Mouse (Mus musculus) kidney, postnatal 0 days (tissue): Measurements from ENCODE around the gene Uts2b. TPM values are rescaled to one million over a fixed set of nuclear protein-coding genes. Genes with fewer than 3 reads are reported as not detected.

Experiments
- ATAC-seq: fragments of 200-750 bp; cut with Nextera tagmentation; replicated peaks from 2 replicates; pipeline ENCODE4 v1.8.0; 2017; ENCODE audit warnings: low read depth, moderate number of reproducible peaks, moderate TSS enrichment, moderate library complexity; ENCODE audit not compliant: low FRiP score
- DNase-seq: peaks from one replicate; pipeline ENCODE4 v3.0.0-alpha.2; 2016; ENCODE audit warnings: low spot score
- H3K27ac ChIP-seq: fragments of 300-500 bp; sonication (generic); 2 replicates; pipeline ENCODE4 v1.5.1; 2014; ENCODE audit warnings: mild to moderate bottlenecking
- H3K27me3 ChIP-seq: fragments of 300-500 bp; sonication (generic); 2 replicates; pipeline ENCODE4 v1.6.1; 2014; ENCODE audit warnings: low read length, mixed read lengths; ENCODE audit not compliant: insufficient read depth
- H3K36me3 ChIP-seq: fragments of 300-500 bp; sonication (generic); 2 replicates; pipeline ENCODE4 v1.6.1; 2014; ENCODE audit warnings: low read length, mixed read lengths; ENCODE audit not compliant: insufficient read depth
- H3K4me1 ChIP-seq: fragments of 300-500 bp; sonication (generic); replicated peaks from 2 replicates; pipeline ENCODE4 v1.6.1; 2014; ENCODE audit warnings: antibody characterized with exemption, low read length, mixed read lengths; ENCODE audit not compliant: insufficient read depth
- H3K4me2 ChIP-seq: fragments of 300-500 bp; sonication (generic); 2 replicates; pipeline ENCODE4 v1.6.1; 2014; ENCODE audit warnings: mild to moderate bottlenecking, low read length, moderate library complexity, mixed read lengths
- H3K4me3 ChIP-seq: fragments of 300-500 bp; sonication (generic); replicated peaks from 2 replicates; pipeline ENCODE4 v1.5.1; 2014; ENCODE audit warnings: low read depth, low read length
- H3K9ac ChIP-seq: fragments of 300-500 bp; sonication (generic); 2 replicates; pipeline ENCODE4 v1.6.1; 2014; ENCODE audit warnings: low read depth, low read length
- H3K9me3 ChIP-seq: fragments of 300-500 bp; sonication (generic); replicated peaks from 2 replicates; pipeline ENCODE4 v1.6.1; 2016; ENCODE audit warnings: low read length, inconsistent platforms, mixed read lengths
- CTCF ChIP-seq: IDR thresholded peaks from 2 replicates; pipeline ENCODE4 v1.5.1; 2016; ENCODE audit warnings: antibody characterized with exemption, low read depth, mild to moderate bottlenecking, moderate library complexity
- WGBS: fragments of 180-500 bp; shearing (Covaris S2); extraction: QIAGEN DNeasy Blood & Tissue Kit; methylation state at CpG from one replicate; pipeline ENCODE4 v1.1.7; 2014; 5-methylcytosine and 5-hydroxymethylcytosine counted together
- polyA plus RNA-seq: library from polyadenylated mRNA; unstranded; fragments of >200 nt; fragmentation: Nextera tagmentation; extraction: Ambion mirVana; gene quantifications from 2 replicates; pipeline ENCODE4 v1.2.1, GENCODE M21; 2015

The Uts2b gene
- polyA plus RNA-seq, 1 experiment from 2014 or later = not detected

- WGBS = 77% methylated on average over 4 of the region's 4 CpGs
- no peak for TF ChIP-seq CTCF
- no peak for DNase-seq
- H3K9ac ChIP-seq = no peak overlapping the region
- no peak overlapping the region for H3K27ac ChIP-seq
- no peaks in the 10 kb centered on the region for H3K36me3 ChIP-seq
- no peaks in the 10 kb centered on the region for H3K27me3 ChIP-seq
- H3K4me1 ChIP-seq = no peaks in the 10 kb centered on the region
- no peak overlapping the region for H3K4me3 ChIP-seq
- no peak overlapping the region for H3K4me2 ChIP-seq
- no peak for ATAC-seq
- H3K9me3 ChIP-seq = no peaks in the 10 kb centered on the region
Observed at GRCm38 (mm10) chr16:27382217-27382616, 12.2 kb upstream of the Uts2b start.

GRCm38 (mm10) chr16:27376556-27376955 lies 6.5 kb upstream of the Uts2b start:
- DNase-seq = no peak
- 0 out of 2 replicates have a peak, but pooled peaks cover 3% of the 10 kb centered on the region for H3K4me1 ChIP-seq
- TF ChIP-seq CTCF = no peak
- H3K9ac ChIP-seq = no peak overlapping the region
- H3K4me2 ChIP-seq = no peak overlapping the region
- H3K4me3 ChIP-seq = no peak overlapping the region
- no peak overlapping the region for H3K27ac ChIP-seq
- H3K27me3 ChIP-seq = no peaks in the 10 kb centered on the region
- H3K9me3 ChIP-seq = no peaks in the 10 kb centered on the region
- H3K36me3 ChIP-seq = no peaks in the 10 kb centered on the region
- ATAC-seq = no peak

GRCm38 (mm10) chr16:27375318-27375717 lies 5.3 kb upstream of the Uts2b start:
- no peaks in the 10 kb centered on the region for H3K36me3 ChIP-seq
- no peak overlapping the region for H3K4me3 ChIP-seq
- no peak for TF ChIP-seq CTCF
- H3K9ac ChIP-seq = no peak overlapping the region
- ATAC-seq = peak; percentile 88
- H3K4me2 ChIP-seq = no peak overlapping the region
- peak overlapping the region; percentile 60; the same call in 1 of the 2 replicates for H3K27ac ChIP-seq
- no peaks in the 10 kb centered on the region for H3K9me3 ChIP-seq
- H3K27me3 ChIP-seq = no peaks in the 10 kb centered on the region
- DNase-seq = peak; percentile 10
- 64% methylated on average over 2 of the region's 2 CpGs for WGBS
- 0 out of 2 replicates have a peak, but pooled peaks cover 3% of the 10 kb centered on the region for H3K4me1 ChIP-seq

GRCm38 (mm10) chr16:27374139-27374538 lies 4.1 kb upstream of the Uts2b start:
- no peak for ATAC-seq
- Histone ChIP-seq H3K4me2 (no peak overlapping the region), H3K36me3 (no peaks in the 10 kb centered on the region), H3K4me1 (0 out of 2 replicates have a peak, but pooled peaks cover 3% of the 10 kb centered on the region), H3K27ac (no peak overlapping the region), H3K4me3 (no peak overlapping the region), H3K27me3 (no peaks in the 10 kb centered on the region), H3K9me3 (no peaks in the 10 kb centered on the region), H3K9ac (no peak overlapping the region)
- DNase-seq = no peak
- WGBS = 64% methylated on average over 3 of the region's 3 CpGs
- TF ChIP-seq CTCF = no peak

- 48% methylated on average over 2 of the region's 2 CpGs for WGBS
- no peak overlapping the region for H3K4me3 ChIP-seq
- H3K4me2 ChIP-seq = no peak overlapping the region
- no peak for TF ChIP-seq CTCF
- 0 out of 2 replicates have a peak, but pooled peaks cover 3% of the 10 kb centered on the region for H3K4me1 ChIP-seq
- no peak overlapping the region for H3K27ac ChIP-seq
- no peak for ATAC-seq
- H3K9ac ChIP-seq = no peak overlapping the region
- no peaks in the 10 kb centered on the region for H3K27me3 ChIP-seq
- no peaks in the 10 kb centered on the region for H3K9me3 ChIP-seq
- H3K36me3 ChIP-seq = no peaks in the 10 kb centered on the region
- DNase-seq = no peak
Observed at GRCm38 (mm10) chr16:27370700-27371099, 661 bp upstream of the Uts2b start.

GRCm38 (mm10) chr16:27360059-27360458 lies 10.0 kb downstream of the Uts2b start:
- Histone ChIP-seq H3K4me2 (no peak overlapping the region), H3K9ac (no peak overlapping the region), H3K4me3 (no peak overlapping the region), H3K4me1 (no peaks in the 10 kb centered on the region), H3K36me3 (no peaks in the 10 kb centered on the region), H3K9me3 (no peaks in the 10 kb centered on the region), H3K27me3 (no peaks in the 10 kb centered on the region), H3K27ac (no peak overlapping the region)
- 84% methylated on average over 1 of the region's 1 CpGs for WGBS
- TF ChIP-seq CTCF = no peak
- ATAC-seq (no peak), DNase-seq (no peak)

GRCm38 (mm10) chr16:27354464-27354863 lies 15.6 kb downstream of the Uts2b start:
- H3K27ac ChIP-seq = no peak overlapping the region
- H3K9me3 ChIP-seq = no peaks in the 10 kb centered on the region
- H3K4me2 ChIP-seq = no peak overlapping the region
- 47% methylated on average over 2 of the region's 2 CpGs for WGBS
- no peaks in the 10 kb centered on the region for H3K36me3 ChIP-seq
- H3K4me1 ChIP-seq = no peaks in the 10 kb centered on the region
- no peak overlapping the region for H3K4me3 ChIP-seq
- H3K9ac ChIP-seq = no peak overlapping the region
- no peaks in the 10 kb centered on the region for H3K27me3 ChIP-seq
- TF ChIP-seq CTCF = no peak
- DNase-seq (no peak), ATAC-seq (no peak)
